Mouse (Mus musculus) heart, postnatal 0 days (tissue): ENCODE data around the gene Prkd1. TPM values are rescaled to one million over a fixed set of nuclear protein-coding genes. Genes with fewer than 3 reads are reported as not detected.

Experiments
- ATAC-seq: fragments of 200-750 bp; cut with Nextera tagmentation; 2 replicates; pipeline ENCODE4 v1.8.0; 2017; ENCODE audit warnings: low read depth, moderate number of reproducible peaks, moderate library complexity; ENCODE audit not compliant: insufficient read depth
- DNase-seq: peaks from one replicate; pipeline ENCODE4 v3.0.0-alpha.2; 2016; ENCODE audit warnings: low spot score
- H3K27ac ChIP-seq: fragments of 300-500 bp; sonication (generic); 2 replicates; pipeline ENCODE4 v1.5.1; 2014; ENCODE audit warnings: low read depth, mild to moderate bottlenecking
- H3K27me3 ChIP-seq: fragments of 300-500 bp; sonication (generic); 2 replicates; pipeline ENCODE4 v1.6.1; 2014; ENCODE audit warnings: low read length, mixed read lengths; ENCODE audit not compliant: control insufficient read depth, insufficient read depth
- H3K36me3 ChIP-seq: fragments of 300-500 bp; sonication (generic); replicated peaks from 2 replicates; pipeline ENCODE4 v1.6.1; 2014; ENCODE audit warnings: low read length, mixed read lengths; ENCODE audit not compliant: control insufficient read depth, insufficient read depth
- H3K4me1 ChIP-seq: fragments of 300-500 bp; sonication (generic); 2 replicates; pipeline ENCODE4 v1.6.1; 2014; ENCODE audit warnings: antibody characterized with exemption; ENCODE audit not compliant: control insufficient read depth, insufficient read depth
- H3K4me2 ChIP-seq: fragments of 300-500 bp; sonication (generic); 2 replicates; pipeline ENCODE4 v1.6.1; 2014; ENCODE audit warnings: low read depth, mild to moderate bottlenecking, low read length, moderate library complexity
- H3K4me3 ChIP-seq: fragments of 300-500 bp; sonication (generic); 2 replicates; pipeline ENCODE4 v1.5.1; 2014; ENCODE audit warnings: low read depth, low read length
- H3K9ac ChIP-seq: fragments of 300-500 bp; sonication (generic); replicated peaks from 2 replicates; pipeline ENCODE4 v1.6.1; 2014; ENCODE audit warnings: low read depth, low read length, mixed read lengths
- H3K9me3 ChIP-seq: fragments of 300-500 bp; sonication (generic); replicated peaks from 2 replicates; pipeline ENCODE4 v1.6.1; 2016; ENCODE audit warnings: low read length; ENCODE audit not compliant: control insufficient read depth
- CTCF ChIP-seq: IDR thresholded peaks from 2 replicates; pipeline ENCODE4 v1.5.1; 2016; ENCODE audit warnings: antibody characterized with exemption, control low read depth, low read depth
- EP300 ChIP-seq: IDR thresholded peaks from 2 replicates; pipeline ENCODE4 v1.6.1; 2016; ENCODE audit warnings: antibody characterized with exemption, low read depth
- WGBS: fragments of 180-500 bp; shearing (Covaris S2); extraction: QIAGEN DNeasy Blood & Tissue Kit; methylation state at CpG from one replicate; pipeline ENCODE4 v1.1.7; 2014; 5-methylcytosine and 5-hydroxymethylcytosine counted together
- polyA plus RNA-seq: library from polyadenylated mRNA; unstranded; fragments of >200 nt; fragmentation: Nextera tagmentation; extraction: Ambion mirVana; gene quantifications from 2 replicates; pipeline ENCODE4 v1.2.1, GENCODE M21; 2015
- total RNA-seq: library from RNA; depleted of rRNA; stranded (reverse); fragments of >200 nt; gene quantifications from 2 replicates; pipeline ENCODE4 v1.2.3, GENCODE M21; 2014; ENCODE audit warnings: low replicate concordance

The Prkd1 gene
- total and polyA plus RNA-seq, 2 experiments from 2014 or later = 2.8 to 8.7 TPM

GRCm38 (mm10) chr12:50514526-50514925 is 134.4 kb downstream of the Prkd1 start:
- no peak overlapping the region for H3K4me2 ChIP-seq
- 49% methylated on average over 2 of the region's 2 CpGs for WGBS
- no peaks in the 10 kb centered on the region for H3K9me3 ChIP-seq

GRCm38 (mm10) chr12:50511486-50512225 is 137.2 kb downstream of the Prkd1 start:
- peak; percentile 62 for ATAC-seq
- peak; percentile 39 for DNase-seq

More at GRCm38 (mm10) chr12:50514526-50514925, 134.4 kb downstream of the Prkd1 start:
- H3K27ac ChIP-seq = no peak overlapping the region
- H3K27me3 ChIP-seq = no peaks in the 10 kb centered on the region
- DNase-seq (no peak), ATAC-seq (no peak)
- peaks cover 12% of the 10 kb centered on the region for H3K4me1 ChIP-seq
- no peak overlapping the region for H3K9ac ChIP-seq
- H3K4me3 ChIP-seq = no peak overlapping the region
- TF ChIP-seq EP300 (no peak), CTCF (no peak)
- no peaks in the 10 kb centered on the region for H3K36me3 ChIP-seq

GRCm38 (mm10) chr12:50508762-50509161 is 140.1 kb downstream of the Prkd1 start:
- no peak overlapping the region for H3K27ac ChIP-seq
- no peaks in the 10 kb centered on the region for H3K36me3 ChIP-seq
- H3K4me3 ChIP-seq = no peak overlapping the region
- ATAC-seq = no peak
- no peak for DNase-seq
- 90% methylated on average over 2 of the region's 2 CpGs for WGBS
- H3K9ac ChIP-seq = no peak overlapping the region
- H3K9me3 ChIP-seq = no peaks in the 10 kb centered on the region
- H3K4me1 ChIP-seq = peaks cover 12% of the 10 kb centered on the region
- H3K4me2 ChIP-seq = no peak overlapping the region
- H3K27me3 ChIP-seq = no peaks in the 10 kb centered on the region
- TF ChIP-seq EP300 (no peak), CTCF (no peak)

More at GRCm38 (mm10) chr12:50511486-50512225, 137.2 kb downstream of the Prkd1 start:
- Histone ChIP-seq H3K27me3 (no peaks in the 10 kb centered on the region), H3K4me2 (no peak overlapping the region), H3K9ac (no peak overlapping the region), H3K4me1 (peaks cover 12% of the 10 kb centered on the region), H3K36me3 (no peaks in the 10 kb centered on the region), H3K27ac (peak overlapping the region; percentile 61), H3K9me3 (no peaks in the 10 kb centered on the region), H3K4me3 (no peak overlapping the region)
- WGBS = 26% methylated on average over 4 of the region's 4 CpGs
- no peak for TF ChIP-seq CTCF
- TF ChIP-seq EP300 = no peak

DNA sequence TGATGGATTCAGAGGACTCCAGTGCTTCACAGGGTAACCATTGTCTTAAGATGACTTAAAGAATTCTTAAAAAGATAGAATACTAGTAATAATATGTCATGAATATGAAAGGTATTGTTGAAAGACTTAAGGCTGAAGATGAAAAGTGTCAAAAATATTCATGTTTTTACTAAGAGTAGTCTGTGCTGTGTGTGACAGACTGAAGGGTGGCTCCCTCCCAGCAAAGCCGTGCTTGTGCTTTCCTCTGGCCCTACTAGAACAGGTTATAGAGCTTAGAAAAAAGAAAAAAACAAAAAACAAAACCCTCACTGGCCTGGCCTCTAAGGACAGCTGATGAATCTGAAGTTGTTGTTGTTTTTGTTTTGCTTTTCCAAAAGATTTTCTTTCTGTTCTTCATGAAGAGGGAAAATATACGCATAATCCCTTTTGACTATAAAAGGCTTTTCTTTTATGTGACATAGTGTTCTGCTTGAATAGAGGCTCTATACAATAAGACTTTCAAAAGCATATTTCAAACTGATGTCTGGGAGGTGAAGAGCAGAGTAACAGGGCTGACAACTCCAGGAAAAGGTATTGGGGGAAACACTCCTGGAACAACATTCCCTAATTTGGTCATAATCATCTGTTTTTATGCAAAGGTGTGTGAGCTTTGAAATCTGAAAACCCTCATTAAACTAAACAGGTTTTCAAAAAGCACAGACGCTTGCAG is 148.9 kb downstream of the Prkd1 start:
- no peak for DNase-seq
- Histone ChIP-seq H3K27ac (no peak overlapping the region), H3K9me3 (no peaks in the 10 kb centered on the region), H3K4me2 (no peak overlapping the region), H3K27me3 (no peaks in the 10 kb centered on the region), H3K4me3 (no peak overlapping the region), H3K36me3 (no peaks in the 10 kb centered on the region), H3K9ac (no peak overlapping the region), H3K4me1 (peaks cover 3% of the 10 kb centered on the region; the same call in 1 of the 2 replicates)
- TF ChIP-seq CTCF (no peak), EP300 (no peak)
- no peak for ATAC-seq
- 88% methylated on average over 3 of the region's 3 CpGs for WGBS

DNA sequence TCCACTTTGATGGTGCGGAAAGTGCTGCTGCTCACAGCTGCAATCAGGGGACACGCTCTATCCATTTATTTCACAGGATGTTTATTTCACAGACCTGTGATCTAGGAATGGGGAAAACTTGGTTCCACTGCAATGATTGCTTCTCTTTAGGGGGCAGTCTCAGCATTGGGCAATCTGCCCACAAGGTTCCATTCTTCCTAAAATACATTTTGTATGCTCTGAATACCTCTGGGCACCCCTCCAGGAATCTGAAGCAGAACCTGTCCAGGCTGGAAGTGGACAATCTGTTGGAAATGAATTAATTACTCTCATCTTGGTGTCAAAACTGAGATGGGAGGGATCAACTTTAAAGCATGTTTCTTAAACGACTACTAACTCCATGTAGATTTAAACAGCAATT is 152.9 kb downstream of the Prkd1 start:
- H3K9me3 ChIP-seq = no peaks in the 10 kb centered on the region
- 65% methylated on average over 3 of the region's 3 CpGs for WGBS
- peaks cover 7% of the 10 kb centered on the region for H3K4me1 ChIP-seq
- H3K27ac ChIP-seq = no peak overlapping the region
- DNase-seq (peak; percentile 49), ATAC-seq (no peak)
- no peak overlapping the region for H3K4me2 ChIP-seq
- H3K4me3 ChIP-seq = no peak overlapping the region
- no peak for TF ChIP-seq EP300
- TF ChIP-seq CTCF = no peak
- H3K27me3 ChIP-seq = no peaks in the 10 kb centered on the region
- no peaks in the 10 kb centered on the region for H3K36me3 ChIP-seq
- no peak overlapping the region for H3K9ac ChIP-seq
